ENCODE assay signal across 31 mouse cellular contexts in genomic region chr10:115980018-115980417, GRCm38 (mm10). TPM values are rescaled to one million over a fixed set of nuclear protein-coding genes. Genes with fewer than 3 reads are reported as not detected.
"Had no signal": no experiment of that assay in that cellular context is flagged by ENCODE, and none has a peak within 500 bp of the region (broad histone marks: within the 10 kb centered on the region; RNA-seq: fewer than 3 reads in every experiment).

No protein-coding gene starts in this region.

- H3K9me3 ChIP-seq: limb, embryonic 10.5 days; limb, embryonic 12.5 days; limb, embryonic 13.5 days; limb, embryonic 15.5 days; liver, embryonic 12.5 days; liver, embryonic 13.5 days; liver, embryonic 15.5 days; lung, embryonic 15.5 days; midbrain, embryonic 10.5 days; midbrain, embryonic 12.5 days; midbrain, embryonic 13.5 days; midbrain, embryonic 15.5 days; neural tube, embryonic 12.5 days had no signal

- DNase-seq: left cerebral cortex, postnatal 4 days; liver; liver, embryonic 13.5 days; liver, postnatal 0 days; lung, adult 18-20 months; lung, adult 2 months; lung, postnatal 14 days; lung, postnatal 4 days; midbrain, embryonic 14.5 days had no signal

- H3K9ac ChIP-seq: limb, embryonic 12.5 days; limb, embryonic 13.5 days; limb, embryonic 15.5 days; liver, embryonic 12.5 days; liver, embryonic 13.5 days; liver, embryonic 14.5 days; liver, embryonic 15.5 days; liver, postnatal 0 days; lung, embryonic 15.5 days; midbrain, embryonic 12.5 days; midbrain, embryonic 13.5 days; midbrain, embryonic 15.5 days; neural tube, embryonic 12.5 days had no signal

- H3K4me2 ChIP-seq: limb, embryonic 12.5 days; limb, embryonic 13.5 days; limb, embryonic 15.5 days; liver, embryonic 11.5 days; liver, embryonic 12.5 days; liver, embryonic 13.5 days; liver, embryonic 15.5 days; lung, embryonic 15.5 days; midbrain, embryonic 11.5 days; midbrain, embryonic 12.5 days; midbrain, embryonic 13.5 days; midbrain, embryonic 15.5 days; neural tube, embryonic 12.5 days had no signal

- ATAC-seq: liver, embryonic 12.5 days; liver, postnatal 0 days; lung, postnatal 0 days; midbrain, embryonic 13.5 days; midbrain, embryonic 15.5 days; midbrain, embryonic 16.5 days had no signal

- H3K27ac ChIP-seq: left cerebral cortex, adult 2 months; limb, embryonic 10.5 days; limb, embryonic 12.5 days; limb, embryonic 13.5 days; limb, embryonic 15.5 days; liver, embryonic 12.5 days; liver, embryonic 13.5 days; liver, embryonic 14.5 days; liver, embryonic 15.5 days; lung, embryonic 15.5 days; macrophage; midbrain, embryonic 10.5 days; midbrain, embryonic 12.5 days; midbrain, embryonic 13.5 days; midbrain, embryonic 15.5 days; neural tube, embryonic 12.5 days had no signal

- H3K4me1 ChIP-seq: limb, embryonic 10.5 days; limb, embryonic 13.5 days; limb, embryonic 15.5 days; liver, embryonic 12.5 days; liver, embryonic 13.5 days; liver, embryonic 15.5 days; lung, embryonic 15.5 days; megakaryocyte, embryonic 14.5 days; midbrain, embryonic 10.5 days; midbrain, embryonic 12.5 days; midbrain, embryonic 13.5 days; midbrain, embryonic 15.5 days; neural tube, embryonic 12.5 days had no signal

- H3K36me3 ChIP-seq: limb, embryonic 10.5 days; limb, embryonic 12.5 days; limb, embryonic 13.5 days; limb, embryonic 15.5 days; liver, embryonic 12.5 days; liver, embryonic 13.5 days; liver, embryonic 15.5 days; lung, embryonic 15.5 days; midbrain, embryonic 10.5 days; midbrain, embryonic 12.5 days; midbrain, embryonic 13.5 days; midbrain, embryonic 15.5 days; neural tube, embryonic 12.5 days had no signal

- H3K4me3 ChIP-seq: left cerebral cortex, adult 2 months; limb, embryonic 10.5 days; limb, embryonic 12.5 days; limb, embryonic 13.5 days; limb, embryonic 15.5 days; liver, embryonic 12.5 days; liver, embryonic 13.5 days; liver, embryonic 15.5 days; lung, embryonic 15.5 days; megakaryocyte, embryonic 14.5 days; midbrain, embryonic 10.5 days; midbrain, embryonic 12.5 days; midbrain, embryonic 13.5 days; midbrain, embryonic 15.5 days; myocyte; neural tube, embryonic 12.5 days had no signal

- H3K27me3 ChIP-seq: limb, embryonic 12.5 days; limb, embryonic 13.5 days; limb, embryonic 15.5 days; liver, embryonic 12.5 days; liver, embryonic 13.5 days; liver, embryonic 15.5 days; lung, embryonic 15.5 days; megakaryocyte, embryonic 14.5 days; midbrain, embryonic 12.5 days; midbrain, embryonic 13.5 days; midbrain, embryonic 15.5 days; neural tube, embryonic 12.5 days had no signal

RNA-seq across cellular contexts. Expression of gene Ptprr, which starts 38.0 kb away (rescaled TPM):
- polyA plus RNA-seq: liver, adult 2 months; macrophage had no signal
